Mouse (Mus musculus) liver, embryonic 11.5 days (tissue): ENCODE data around the gene Rbm19. TPM values are rescaled to one million over a fixed set of nuclear protein-coding genes. Genes with fewer than 3 reads are reported as not detected.

ENCODE experiments used
- ATAC-seq: fragments of 200-750 bp; cut with Nextera tagmentation; replicated peaks from 2 replicates; pipeline ENCODE4 v1.8.0; 2017; ENCODE audit warnings: moderate number of reproducible peaks, mild to moderate bottlenecking, moderate TSS enrichment, moderate library complexity; ENCODE audit not compliant: low FRiP score
- DNase-seq: peaks from one replicate; pipeline ENCODE4 v3.0.0-alpha.2; 2017; ENCODE audit warnings: low spot score
- H3K27ac ChIP-seq: fragments of 300-500 bp; sonication (generic); 2 replicates; pipeline ENCODE4 v1.5.1; 2014; ENCODE audit warnings: mild to moderate bottlenecking, low read depth, low read length, control low read depth
- H3K27me3 ChIP-seq: fragments of 300-500 bp; sonication (generic); replicated peaks from 2 replicates; pipeline ENCODE4 v1.6.1; 2014; ENCODE audit warnings: low read length, mixed read lengths; ENCODE audit not compliant: control insufficient read depth, insufficient read depth
- H3K36me3 ChIP-seq: fragments of 300-500 bp; sonication (generic); 2 replicates; pipeline ENCODE4 v1.6.1; 2014; ENCODE audit warnings: mild to moderate bottlenecking, low read length, moderate library complexity, mixed read lengths; ENCODE audit not compliant: control insufficient read depth, insufficient read depth
- H3K4me1 ChIP-seq: fragments of 300-500 bp; sonication (generic); replicated peaks from 2 replicates; pipeline ENCODE4 v1.6.1; 2014; ENCODE audit warnings: low read length, mixed read lengths; ENCODE audit not compliant: control insufficient read depth, insufficient read depth
- H3K4me2 ChIP-seq: fragments of 300-500 bp; sonication (generic); 2 replicates; pipeline ENCODE4 v1.6.1; 2014; ENCODE audit warnings: mild to moderate bottlenecking, control low read depth, moderate library complexity
- H3K4me3 ChIP-seq: fragments of 300-500 bp; sonication (generic); 2 replicates; pipeline ENCODE4 v1.5.1; 2014; ENCODE audit warnings: low read depth, low read length, control low read depth
- H3K9ac ChIP-seq: fragments of 300-500 bp; sonication (generic); 2 replicates; pipeline ENCODE4 v1.6.1; 2014; ENCODE audit warnings: low read depth, low read length, control low read depth
- H3K9me3 ChIP-seq: fragments of 300-500 bp; sonication (generic); 2 replicates; pipeline ENCODE4 v1.6.1; 2016; ENCODE audit warnings: low read length, inconsistent platforms, mixed read lengths; ENCODE audit not compliant: control insufficient read depth
- WGBS: fragments of 180-500 bp; shearing (Covaris S2); extraction: QIAGEN DNeasy Blood & Tissue Kit; methylation state at CpG from one replicate; pipeline ENCODE4 v1.1.7; 2014; 5-methylcytosine and 5-hydroxymethylcytosine counted together
- polyA plus RNA-seq: library from polyadenylated mRNA; unstranded; fragments of >200 nt; fragmentation: Nextera tagmentation; extraction: Ambion mirVana; gene quantifications from 2 replicates; pipeline ENCODE4 v1.2.1, GENCODE M21; 2014

The Rbm19 gene
- polyA plus RNA-seq, 1 experiment from 2014 or later, result 31.8 TPM

DNA sequence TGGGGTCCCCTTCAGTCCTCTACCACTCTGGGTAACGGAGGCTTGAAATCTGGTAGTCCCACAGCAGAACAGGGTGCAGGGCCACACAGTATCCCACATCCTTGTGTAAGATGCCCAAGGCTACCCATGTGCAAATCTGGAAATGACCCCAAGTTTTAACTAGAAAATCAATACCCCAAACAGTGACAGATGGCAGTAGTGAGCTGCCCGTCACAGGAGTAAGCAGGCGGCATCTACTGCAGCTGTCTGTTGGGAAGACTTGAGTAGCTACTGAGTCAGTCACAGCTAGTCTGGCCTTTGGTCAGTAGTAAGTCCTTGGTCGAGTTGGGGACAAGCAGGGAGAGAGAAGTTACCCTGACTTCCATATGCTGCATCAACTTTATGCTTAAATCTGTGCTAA, 34.9 kb downstream of the Rbm19 start:
- no peak overlapping the region for H3K4me3 ChIP-seq
- DNase-seq, result no peak
- no peak for ATAC-seq
- no peaks in the 10 kb centered on the region for H3K9me3 ChIP-seq
- H3K27ac ChIP-seq, result no peak overlapping the region
- no peak overlapping the region for H3K9ac ChIP-seq
- no peaks in the 10 kb centered on the region for H3K27me3 ChIP-seq
- no peak overlapping the region for H3K4me2 ChIP-seq
- WGBS, result 80% methylated on average over 4 of the region's 4 CpGs
- peaks cover 17% of the 10 kb centered on the region; the same call in 1 of the 2 replicates for H3K36me3 ChIP-seq
- no peaks in the 10 kb centered on the region; the same call in 1 of the 2 replicates for H3K4me1 ChIP-seq

DNA sequence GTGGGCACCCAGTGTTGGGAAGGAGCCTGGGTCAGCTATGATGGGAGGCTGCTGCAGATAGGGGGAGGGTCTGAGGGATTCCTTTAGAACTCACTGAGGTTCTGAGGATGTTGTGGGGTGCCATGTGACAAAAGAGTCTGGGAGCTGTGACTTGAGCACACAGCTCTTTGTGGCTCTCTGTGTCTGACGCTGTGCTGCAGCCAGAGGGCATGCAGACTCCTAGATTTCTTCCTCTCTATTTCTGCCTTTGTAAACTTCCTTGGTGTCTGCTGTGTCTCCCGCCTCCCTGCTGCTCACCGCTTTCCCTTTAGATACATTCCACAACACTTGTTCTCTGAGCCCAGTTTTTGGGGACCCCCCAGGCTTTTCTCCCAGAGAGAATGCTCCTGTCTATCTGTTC, 36.9 kb downstream of the Rbm19 start:
- H3K27me3 ChIP-seq, result no peaks in the 10 kb centered on the region
- no peak overlapping the region for H3K27ac ChIP-seq
- H3K4me1 ChIP-seq, result peaks cover 6% of the 10 kb centered on the region
- peaks cover 9% of the 10 kb centered on the region; the same call in 1 of the 2 replicates for H3K36me3 ChIP-seq
- H3K9ac ChIP-seq, result no peak overlapping the region
- DNase-seq (no peak), ATAC-seq (no peak)
- 83% methylated on average over 3 of the region's 3 CpGs for WGBS
- no peak overlapping the region for H3K4me3 ChIP-seq
- H3K4me2 ChIP-seq, result no peak overlapping the region
- no peaks in the 10 kb centered on the region for H3K9me3 ChIP-seq

DNA sequence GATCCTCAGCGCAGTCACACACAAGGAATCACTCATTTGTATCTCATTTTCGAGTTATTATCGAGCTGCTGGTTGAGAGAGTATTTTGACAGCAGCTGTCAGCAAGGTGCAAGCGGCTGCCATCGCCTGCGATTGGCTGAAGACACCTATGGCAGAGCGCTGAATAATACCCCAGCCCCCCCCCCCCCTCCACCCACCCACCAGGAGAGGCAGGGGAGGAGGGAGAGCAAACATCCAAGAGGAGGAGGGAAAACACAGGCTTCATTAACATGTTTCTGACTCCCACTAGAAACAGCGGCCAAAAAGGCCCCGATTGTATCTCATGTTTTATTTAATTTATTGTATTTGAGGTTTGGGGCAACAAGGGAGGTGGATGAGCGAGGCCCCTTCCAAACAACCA, 39.4 kb downstream of the Rbm19 start:
- WGBS, result 70% methylated on average over 10 of the region's 10 CpGs
- H3K9me3 ChIP-seq, result no peaks in the 10 kb centered on the region
- no peak for ATAC-seq

DNA sequence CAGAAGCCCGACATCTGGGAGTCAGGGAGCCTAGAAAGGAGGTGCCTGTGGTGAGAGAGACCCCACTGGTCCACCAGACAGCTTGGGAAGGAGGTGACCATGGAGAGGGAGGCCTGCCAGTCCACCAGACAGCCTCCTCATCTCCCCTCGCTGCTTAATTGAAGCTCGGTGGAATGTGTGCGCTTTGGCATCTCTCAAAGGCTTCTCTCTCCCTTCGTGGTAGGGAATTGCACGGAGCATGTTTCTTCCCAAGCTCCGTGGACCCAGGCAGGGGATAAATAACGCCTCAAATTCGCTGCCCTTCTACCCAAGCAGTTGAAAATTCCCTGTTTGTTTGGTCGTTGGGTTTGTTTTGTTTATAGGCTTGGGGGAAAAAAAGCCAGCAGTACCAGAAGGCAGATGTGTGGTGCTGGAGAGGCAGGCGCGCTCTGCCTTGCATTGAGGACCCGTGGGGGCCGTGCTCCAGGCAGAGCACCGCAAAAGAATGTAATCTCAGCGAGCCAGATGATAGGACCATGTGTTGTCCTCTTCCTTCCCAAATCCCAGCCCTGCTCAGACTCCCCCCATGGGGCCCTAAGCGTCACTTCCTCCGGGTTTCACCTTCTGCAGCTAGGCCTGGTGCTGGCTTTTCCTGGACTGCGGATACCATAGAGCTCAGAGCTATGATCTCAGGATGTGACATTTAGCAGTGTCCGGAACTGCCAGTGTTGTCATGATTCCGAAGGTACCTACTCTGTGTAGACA, 40.1 kb downstream of the Rbm19 start:
- no peaks in the 10 kb centered on the region for H3K27me3 ChIP-seq
- H3K36me3 ChIP-seq, result no peaks in the 10 kb centered on the region; the same call in 1 of the 2 replicates
- H3K9ac ChIP-seq, result no peak overlapping the region
- no peak for DNase-seq
- peaks cover 20% of the 10 kb centered on the region for H3K4me1 ChIP-seq
- ATAC-seq, result no peak
- no peak overlapping the region for H3K4me3 ChIP-seq
- H3K27ac ChIP-seq, result no peak overlapping the region
- H3K9me3 ChIP-seq, result no peaks in the 10 kb centered on the region
- 62% methylated on average over 21 of the region's 21 CpGs for WGBS
- H3K4me2 ChIP-seq, result no peak overlapping the region

More for the DNA sequence above, 39.4 kb downstream of the Rbm19 start:
- H3K4me1 ChIP-seq, result peaks cover 14% of the 10 kb centered on the region
- H3K4me3 ChIP-seq, result no peak overlapping the region
- no peaks in the 10 kb centered on the region for H3K27me3 ChIP-seq
- H3K27ac ChIP-seq, result no peak overlapping the region
- no peak overlapping the region for H3K9ac ChIP-seq
- no peak for DNase-seq
- H3K36me3 ChIP-seq, result no peaks in the 10 kb centered on the region; the same call in 1 of the 2 replicates
- no peak overlapping the region for H3K4me2 ChIP-seq

DNA sequence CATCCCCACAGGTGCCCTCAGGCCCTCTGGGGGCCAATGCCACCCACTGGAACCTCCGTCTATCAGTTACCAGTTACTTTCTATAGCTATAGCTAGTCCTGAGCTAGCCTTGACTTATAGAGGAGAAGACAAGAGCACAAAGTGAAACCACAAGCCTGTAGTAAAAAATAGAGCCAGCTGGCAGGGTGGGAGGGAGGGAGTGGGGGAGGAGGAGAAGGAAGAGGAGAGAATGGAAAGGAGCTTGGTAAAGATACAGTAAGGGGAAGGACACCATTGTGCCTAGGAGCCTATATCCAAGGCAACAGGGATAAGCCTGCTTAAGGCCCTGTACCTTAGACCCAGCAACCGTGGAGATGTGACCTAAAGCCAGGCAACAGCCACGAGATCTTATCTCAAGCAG, 40.9 kb downstream of the Rbm19 start:
- Histone ChIP-seq H3K27me3 (no peaks in the 10 kb centered on the region), H3K4me2 (no peak overlapping the region), H3K4me3 (no peak overlapping the region), H3K9ac (no peak overlapping the region), H3K27ac (no peak overlapping the region), H3K36me3 (no peaks in the 10 kb centered on the region), H3K4me1 (peaks cover 21% of the 10 kb centered on the region), H3K9me3 (no peaks in the 10 kb centered on the region)
- WGBS, result 60% methylated on average over 3 of the region's 3 CpGs
- ATAC-seq (no peak), DNase-seq (no peak)

DNA sequence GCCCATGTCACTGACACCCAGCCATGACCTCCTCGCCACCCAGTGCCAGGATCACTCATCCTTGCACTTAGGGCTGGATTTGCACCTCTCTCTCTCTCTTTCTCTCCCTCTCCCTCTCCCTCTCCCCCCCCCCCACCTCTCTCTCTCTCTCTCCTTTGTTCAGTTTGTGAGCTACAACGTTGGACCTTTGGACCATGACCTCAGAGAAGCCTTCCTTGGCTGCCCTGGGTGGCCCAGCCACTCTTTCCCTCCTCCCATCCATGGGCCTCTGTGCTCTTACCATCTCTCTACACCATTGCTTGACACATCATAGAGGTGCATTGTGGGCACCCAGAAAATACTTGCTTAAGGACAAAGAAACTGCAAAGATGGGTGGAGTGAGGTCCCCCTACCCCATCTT, 42.2 kb downstream of the Rbm19 start:
- no peak overlapping the region for H3K9ac ChIP-seq
- DNase-seq (no peak), ATAC-seq (no peak)
- no peak overlapping the region for H3K4me3 ChIP-seq
- H3K9me3 ChIP-seq, result no peaks in the 10 kb centered on the region
- peaks cover 26% of the 10 kb centered on the region for H3K4me1 ChIP-seq
- 71% methylated on average over 2 of the region's 2 CpGs for WGBS
- no peaks in the 10 kb centered on the region for H3K36me3 ChIP-seq
- no peak overlapping the region for H3K27ac ChIP-seq
- H3K27me3 ChIP-seq, result no peaks in the 10 kb centered on the region
- no peak overlapping the region for H3K4me2 ChIP-seq

DNA sequence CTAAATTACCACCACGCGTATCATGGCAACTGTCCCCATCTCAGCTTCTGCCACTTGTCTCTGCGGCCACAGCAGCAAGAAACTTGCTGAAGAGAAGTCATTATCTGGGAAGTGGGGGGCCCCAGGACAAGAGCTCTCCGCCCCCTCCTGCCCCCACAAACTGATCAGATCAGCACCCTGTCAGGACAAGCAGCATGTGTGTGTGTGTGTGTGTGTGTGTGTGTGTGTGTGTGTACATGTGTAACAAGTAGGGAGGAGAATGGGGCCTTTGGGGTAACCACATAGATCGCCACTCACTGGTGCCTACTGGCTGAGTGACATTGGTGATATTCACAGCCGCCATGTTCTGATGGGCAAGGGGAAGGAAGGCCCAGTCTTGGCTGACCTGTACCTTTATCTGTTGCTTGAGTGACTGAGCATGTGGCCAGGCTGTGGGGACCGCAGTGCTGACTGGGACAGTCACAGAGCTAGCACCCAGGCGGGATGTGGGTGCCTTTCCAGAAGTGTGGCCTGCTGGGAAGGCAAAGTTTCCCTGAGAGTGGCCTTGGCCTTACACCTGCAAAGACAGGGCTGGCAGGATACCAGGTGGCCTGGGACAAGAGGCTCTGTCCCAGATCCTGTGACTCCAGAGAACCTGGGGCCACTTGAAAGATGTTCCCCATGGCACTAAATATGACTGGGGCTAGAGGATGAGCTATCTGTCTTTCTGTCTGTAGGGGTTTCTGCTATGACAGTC, 44.8 kb downstream of the Rbm19 start:
- Histone ChIP-seq H3K9ac (no peak overlapping the region), H3K27me3 (no peaks in the 10 kb centered on the region), H3K4me3 (no peak overlapping the region), H3K9me3 (no peaks in the 10 kb centered on the region), H3K27ac (no peak overlapping the region; the same call in 1 of the 2 replicates), H3K4me2 (no peak overlapping the region; the same call in 1 of the 2 replicates), H3K36me3 (no peaks in the 10 kb centered on the region), H3K4me1 (peaks cover 38% of the 10 kb centered on the region)
- DNase-seq (no peak), ATAC-seq (peak; percentile 62)
- 75% methylated on average over 8 of the region's 8 CpGs for WGBS

DNA sequence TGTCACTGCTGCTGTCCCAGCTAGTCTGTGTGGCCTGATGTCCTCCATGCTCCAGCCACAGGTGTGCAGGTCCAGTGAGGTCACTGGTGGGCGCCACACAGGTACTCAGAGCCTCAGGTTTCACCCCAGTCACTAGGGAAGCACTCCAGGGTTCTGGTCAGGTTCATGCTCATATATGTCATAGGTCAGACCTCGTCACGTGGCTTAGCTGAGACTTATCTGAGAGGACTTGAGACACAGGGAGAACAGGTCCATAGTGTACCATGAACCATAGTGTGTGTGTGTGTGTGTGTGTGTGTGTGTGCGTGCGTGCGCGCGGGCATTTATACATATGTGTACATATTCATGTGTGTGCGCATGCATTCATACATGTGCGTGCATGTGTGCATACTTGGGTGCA, 46.4 kb downstream of the Rbm19 start:
- ATAC-seq (no peak), DNase-seq (no peak)
- Histone ChIP-seq H3K36me3 (no peaks in the 10 kb centered on the region), H3K27ac (no peak overlapping the region), H3K4me1 (peaks cover 37% of the 10 kb centered on the region), H3K9ac (no peak overlapping the region), H3K4me3 (no peak overlapping the region), H3K9me3 (no peaks in the 10 kb centered on the region), H3K27me3 (no peaks in the 10 kb centered on the region), H3K4me2 (no peak overlapping the region)
- WGBS, result 95% methylated on average over 10 of the region's 10 CpGs
